Mouse (Mus musculus) heart, postnatal 0 days (tissue): Measurements from ENCODE around the gene Tm9sf2.

Experiments used
- CTCF ChIP-seq: IDR thresholded peaks from 2 replicates; pipeline ENCODE4 v1.5.1; 2016; ENCODE audit warnings: antibody characterized with exemption, control low read depth, low read depth
- EP300 ChIP-seq: IDR thresholded peaks from 2 replicates; pipeline ENCODE4 v1.6.1; 2016; ENCODE audit warnings: antibody characterized with exemption, low read depth

DNA sequence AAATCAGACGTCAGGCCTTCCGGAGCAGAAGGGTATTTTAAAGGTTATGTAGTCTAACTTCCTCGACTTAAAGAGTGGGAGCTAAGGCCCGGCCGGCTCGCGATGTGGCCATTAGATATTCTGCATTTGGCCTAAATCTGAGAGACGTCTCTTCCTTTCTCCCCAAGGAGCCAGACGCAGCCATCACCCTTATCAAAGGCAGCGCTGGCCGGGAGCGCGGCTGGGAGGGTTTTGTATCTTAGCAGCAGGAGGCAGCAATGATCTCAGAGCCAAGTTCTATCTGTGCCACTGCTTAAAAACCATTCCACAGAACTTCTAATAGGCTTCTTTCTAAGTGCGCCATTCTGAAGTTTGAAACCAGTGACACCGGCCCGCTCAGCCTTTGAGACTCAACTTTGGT, 72.4 kb downstream of the Tm9sf2 start:
- TF ChIP-seq CTCF, result no peak
- no peak for TF ChIP-seq EP300
